Mouse (Mus musculus) hindbrain, embryonic 14.5 days (tissue): ENCODE data around the gene Olfr322. TPM values are rescaled to one million over a fixed set of nuclear protein-coding genes. Genes with fewer than 3 reads are reported as not detected.
"Not testable (repeated sequence)": the region's sequence is repeated elsewhere in the genome, so short reads cannot be mapped to it uniquely, and the experiment has no call there.

Source experiments
- ATAC-seq: fragments of 200-750 bp; cut with Nextera tagmentation; 2 replicates; pipeline ENCODE4 v1.8.0; 2017; ENCODE audit warnings: moderate number of reproducible peaks, mild to moderate bottlenecking, moderate TSS enrichment, moderate library complexity; ENCODE audit not compliant: low FRiP score
- DNase-seq: peaks from one replicate; pipeline ENCODE4 v3.0.0-alpha.2; 2015; ENCODE audit warnings: low spot score
- H3K27ac ChIP-seq: fragments of 300-500 bp; sonication (generic); 2 replicates; pipeline ENCODE4 v1.5.1; 2014; ENCODE audit warnings: mild to moderate bottlenecking, moderate library complexity
- H3K27me3 ChIP-seq: fragments of 300-500 bp; sonication (generic); 2 replicates; pipeline ENCODE4 v1.6.1; 2014; ENCODE audit warnings: mild to moderate bottlenecking, low read length, mixed read lengths; ENCODE audit not compliant: control insufficient read depth, insufficient read depth
- H3K36me3 ChIP-seq: fragments of 300-500 bp; sonication (generic); replicated peaks from 2 replicates; pipeline ENCODE4 v1.6.1; 2014; ENCODE audit not compliant: control insufficient read depth, insufficient read depth
- H3K4me1 ChIP-seq: fragments of 300-500 bp; sonication (generic); replicated peaks from 2 replicates; pipeline ENCODE4 v1.6.1; 2014; ENCODE audit warnings: antibody characterized with exemption, low read length, mixed read lengths; ENCODE audit not compliant: control insufficient read depth, insufficient read depth
- H3K4me2 ChIP-seq: fragments of 300-500 bp; sonication (generic); replicated peaks from 2 replicates; pipeline ENCODE4 v1.6.1; 2014; ENCODE audit warnings: mild to moderate bottlenecking, moderate library complexity
- H3K4me3 ChIP-seq: fragments of 300-500 bp; sonication (generic); replicated peaks from 2 replicates; pipeline ENCODE4 v1.5.1; 2014; ENCODE audit warnings: mild to moderate bottlenecking, low read length
- H3K9ac ChIP-seq: fragments of 300-500 bp; sonication (generic); 2 replicates; pipeline ENCODE4 v1.6.1; 2014
- H3K9me3 ChIP-seq: fragments of 300-500 bp; sonication (generic); 2 replicates; pipeline ENCODE4 v1.6.1; 2016; ENCODE audit warnings: low read length; ENCODE audit not compliant: control insufficient read depth
- WGBS: fragments of 180-500 bp; shearing (Covaris S2); extraction: QIAGEN DNeasy Blood & Tissue Kit; methylation state at CpG from one replicate; pipeline ENCODE4 v1.1.7; 2014; 5-methylcytosine and 5-hydroxymethylcytosine counted together
- polyA plus RNA-seq: library from polyadenylated mRNA; unstranded; fragments of >200 nt; fragmentation: Nextera tagmentation; extraction: Ambion mirVana; gene quantifications from 2 replicates; pipeline ENCODE4 v1.2.1, GENCODE M21; 2014

Olfr322 gene
- polyA plus RNA-seq, 1 experiment from 2014 or later, result not detected

DNA sequence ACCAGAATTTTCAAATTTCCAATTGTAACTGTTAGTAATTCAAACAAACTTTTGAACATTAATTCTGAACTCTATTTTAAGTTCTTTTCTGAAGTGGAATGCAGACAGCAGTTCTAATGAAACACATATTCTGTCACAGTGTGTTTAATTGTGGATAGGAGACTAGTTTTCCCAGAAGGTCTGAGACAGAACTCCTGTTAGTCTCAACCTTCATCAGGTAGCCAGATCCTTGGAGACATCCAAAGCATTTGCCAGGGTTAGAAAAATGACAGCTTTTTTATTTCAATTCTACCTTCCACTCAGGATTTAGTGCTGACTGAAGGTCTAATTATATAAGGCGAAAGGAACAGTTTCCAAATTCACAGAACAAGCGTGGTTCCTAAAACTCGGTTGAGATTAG, 40.3 kb downstream of the Olfr322 start, which contains the start of gene Olfr319:
Gene Olfr319 (plus strand): TSS at position 301 of the 400 bp plus-strand sequence.
- no peaks in the 10 kb centered on the region for H3K36me3 ChIP-seq
- H3K27me3 ChIP-seq, result no peaks in the 10 kb centered on the region
- no peak within 1 kb of the TSS for H3K4me3 ChIP-seq
- H3K9ac ChIP-seq, result no peak within 1 kb of the TSS
- no peak within 1 kb of the TSS for H3K4me2 ChIP-seq
- no peak for ATAC-seq
- H3K9me3 ChIP-seq, result peaks cover 11% of the 10 kb centered on the region; the same call in 1 of the 2 replicates
- no peak within 1 kb of the TSS for H3K27ac ChIP-seq
- no peak for DNase-seq
- WGBS, result 93% methylated on average over 3 of the region's 3 CpGs
- no peaks in the 10 kb centered on the region for H3K4me1 ChIP-seq

DNA sequence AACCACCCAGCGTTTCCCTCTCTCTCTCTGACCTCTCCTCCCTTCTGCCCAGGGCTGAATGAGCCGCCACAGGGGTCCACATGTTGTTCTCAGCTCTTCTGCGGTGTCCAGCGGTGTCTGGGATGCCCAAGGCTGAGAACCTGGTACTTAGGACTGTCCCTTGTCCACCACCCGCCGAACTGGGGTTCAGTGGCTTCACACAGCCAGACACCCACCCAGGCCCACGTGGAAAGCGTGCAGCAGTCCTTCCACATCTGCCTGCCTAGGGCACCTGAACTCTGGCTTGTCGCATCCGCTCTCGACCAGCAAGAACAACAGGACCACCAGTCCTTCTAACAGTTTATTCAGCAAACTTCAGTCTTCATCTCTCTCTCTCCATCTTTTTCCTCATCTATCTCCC, 50.5 kb downstream of the Olfr322 start:
- WGBS, result 85% methylated on average over 11 of the region's 11 CpGs
- no peak for DNase-seq
- H3K4me2 ChIP-seq, result no peak overlapping the region

DNA sequence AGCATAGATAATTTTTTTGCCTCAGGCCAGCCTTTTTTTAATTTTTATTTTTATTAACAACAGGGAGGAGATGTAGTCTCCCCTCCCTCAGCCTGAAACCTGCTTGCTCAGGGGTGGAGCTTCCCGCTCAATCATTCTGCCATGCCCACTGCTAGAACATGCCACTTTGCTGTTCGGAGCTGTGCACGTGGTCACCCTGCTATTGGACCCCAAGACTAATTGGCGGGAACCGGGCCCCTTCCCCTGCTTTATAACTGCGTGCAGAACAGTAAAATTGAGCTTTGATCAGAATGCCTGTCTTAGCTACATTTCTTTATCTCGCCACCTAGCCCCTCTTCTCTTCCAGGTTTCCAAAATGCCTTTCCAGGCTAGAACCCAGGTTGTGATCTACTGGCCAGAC, 59.1 kb downstream of the Olfr322 start:
- WGBS, result 83% methylated on average over 6 of the region's 7 CpGs

More for the DNA sequence above, 50.5 kb downstream of the Olfr322 start:
- Histone ChIP-seq H3K36me3 (no peaks in the 10 kb centered on the region), H3K4me3 (no peak overlapping the region), H3K9me3 (no peaks in the 10 kb centered on the region), H3K4me1 (no peaks in the 10 kb centered on the region), H3K9ac (no peak overlapping the region), H3K27ac (no peak overlapping the region), H3K27me3 (no peaks in the 10 kb centered on the region)
- ATAC-seq, result no peak

More for the DNA sequence above, 59.1 kb downstream of the Olfr322 start:
- not testable (repeated sequence) for H3K9ac ChIP-seq, H3K9me3 ChIP-seq, H3K4me3 ChIP-seq, H3K27ac ChIP-seq, H3K27me3 ChIP-seq, H3K4me2 ChIP-seq, DNase-seq, H3K4me1 ChIP-seq, H3K36me3 ChIP-seq, ATAC-seq

Other genes with a start within 250 kb of the Olfr322 start
- not detected in 2 replicates for gene 1810065E05Rik, start 237.7 kb upstream of the Olfr322 start, polyA plus RNA-seq
- not detected in 2 replicates for gene Gm12253, start 226.2 kb upstream of the Olfr322 start, polyA plus RNA-seq
- gene Lypd9, start 205.9 kb upstream of the Olfr322 start, polyA plus RNA-seq, result not detected in 2 replicates
- not detected in 2 replicates for gene Olfr30, start 196.5 kb upstream of the Olfr322 start, polyA plus RNA-seq
- gene Olfr332, start 166.2 kb upstream of the Olfr322 start, polyA plus RNA-seq, result not detected in 2 replicates
- gene Olfr331, start 156.2 kb upstream of the Olfr322 start, polyA plus RNA-seq, result not detected in 2 replicates
- not detected in 2 replicates for gene Olfr330, start 123.9 kb upstream of the Olfr322 start, polyA plus RNA-seq
- 0.12 TPM in 1 of 2 replicates, not detected in the other for gene Olfr329-ps, start 112.4 kb upstream of the Olfr322 start, polyA plus RNA-seq
- gene Olfr328, start 103.1 kb upstream of the Olfr322 start, polyA plus RNA-seq, result 0.12 TPM in 1 of 2 replicates, not detected in the other
- not detected in 2 replicates for gene Olfr224, start 88.2 kb upstream of the Olfr322 start, polyA plus RNA-seq
- not detected in 2 replicates for gene Olfr325, start 81.1 kb upstream of the Olfr322 start, polyA plus RNA-seq
- gene Olfr324, start 63.7 kb upstream of the Olfr322 start, polyA plus RNA-seq, result 0.25 TPM in 1 of 2 replicates, not detected in the other
- not detected in 2 replicates for gene 2210407C18Rik, start 42.7 kb upstream of the Olfr322 start, polyA plus RNA-seq
- not detected in 2 replicates for gene Olfr323, start 28.3 kb upstream of the Olfr322 start, polyA plus RNA-seq
- 0.20 TPM in 1 of 2 replicates, not detected in the other for gene Trim58, start 18.3 kb upstream of the Olfr322 start, polyA plus RNA-seq
- gene Olfr320, start 22.3 kb downstream of the Olfr322 start, polyA plus RNA-seq, result not detected in 2 replicates
- not detected in 2 replicates for gene Olfr319, start 40.4 kb downstream of the Olfr322 start, polyA plus RNA-seq
- gene Olfr318, start 65.2 kb downstream of the Olfr322 start, polyA plus RNA-seq, result not detected in 2 replicates
- 0.09 and 0.12 TPM in 2 replicates for gene Olfr317, start 80.4 kb downstream of the Olfr322 start, polyA plus RNA-seq
- gene Olfr316, start 94.0 kb downstream of the Olfr322 start, polyA plus RNA-seq, result not detected in 2 replicates
- gene Olfr315, start 114.4 kb downstream of the Olfr322 start, polyA plus RNA-seq, result not detected in 2 replicates
- gene Olfr314, start 124.2 kb downstream of the Olfr322 start, polyA plus RNA-seq, result not detected in 2 replicates
- 6.5 and 9.4 TPM in 2 replicates for gene Fam183b, start 143.2 kb downstream of the Olfr322 start, polyA plus RNA-seq
- not detected in 2 replicates for gene Olfr313, start 156.2 kb downstream of the Olfr322 start, polyA plus RNA-seq
- gene Olfr312, start 170.5 kb downstream of the Olfr322 start, polyA plus RNA-seq, result not detected in 2 replicates
- gene Olfr311, start 180.5 kb downstream of the Olfr322 start, polyA plus RNA-seq, result not detected in 2 replicates
- 24.2 and 25.7 TPM in 2 replicates for gene Gm12258, start 188.4 kb downstream of the Olfr322 start, polyA plus RNA-seq
- 13.6 and 14.6 TPM in 2 replicates for gene 2810021J22Rik, start 208.4 kb downstream of the Olfr322 start, polyA plus RNA-seq
- gene Zfp39, start 245.4 kb downstream of the Olfr322 start, polyA plus RNA-seq, result 8.7 and 9.8 TPM in 2 replicates